ENCODE assay signal across 7 mouse cellular contexts in the genomic region with DNA sequence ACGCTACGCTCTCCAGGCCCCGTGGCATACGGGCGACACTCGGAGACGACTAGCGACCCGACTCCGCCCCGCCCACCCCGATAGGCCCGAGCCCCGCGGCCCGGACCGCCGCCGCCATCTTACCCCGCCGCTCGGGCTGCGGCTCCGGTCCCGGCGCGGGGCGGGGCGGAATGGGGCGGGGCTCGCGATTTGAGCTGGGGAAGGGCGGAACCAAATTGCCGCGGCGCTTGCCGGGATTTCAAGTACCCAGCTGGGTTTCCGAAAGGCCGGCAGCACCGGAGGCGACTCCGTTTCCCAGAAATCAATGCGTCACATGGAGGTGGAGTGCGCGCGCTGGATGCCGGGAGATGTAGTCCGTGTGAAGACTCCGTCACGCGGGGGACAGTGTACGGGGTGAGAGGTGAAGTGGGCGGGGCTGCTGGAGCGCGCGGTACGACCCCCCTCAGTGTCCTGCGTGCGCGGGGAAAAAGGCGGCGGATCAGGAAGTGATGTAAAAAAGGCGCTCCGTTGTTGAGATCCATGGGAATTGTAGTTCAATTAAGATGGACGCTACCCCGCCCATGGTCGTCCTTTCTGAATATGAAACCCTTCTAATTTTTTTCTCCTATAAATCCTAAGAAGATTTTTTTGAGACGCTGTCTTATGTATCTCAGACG. TPM values are rescaled to one million over a fixed set of nuclear protein-coding genes. Genes with fewer than 3 reads are reported as not detected.
DNase-seq lines count a peak whose midpoint lies in the region; ATAC-seq lines count a peak whose summit lies in the region.

A gene (minus strand): TSS at position 407 of the 656 bp plus-strand sequence.

- no peaks in the 10 kb centered on the region for H3K9me3 ChIP-seq in embryonic facial prominence, embryonic 12.5 days
- H3K9me3 ChIP-seq in limb, embryonic 11.5 days (ENCODE audit: control insufficient read depth, low read length) = no peaks in the 10 kb centered on the region
- H3K9me3 ChIP-seq in midbrain, embryonic 14.5 days (ENCODE audit: control insufficient read depth, low read length) = no peaks in the 10 kb centered on the region

- peaks cover 26% of the 10 kb centered on the region for H3K36me3 ChIP-seq in embryonic facial prominence, embryonic 12.5 days
- peaks cover 14% of the 10 kb centered on the region; the same call in 1 of the 2 replicates for H3K36me3 ChIP-seq in limb, embryonic 11.5 days (ENCODE audit: control insufficient read depth, insufficient read depth, low read length)
- peaks cover 19% of the 10 kb centered on the region for H3K36me3 ChIP-seq in midbrain, embryonic 14.5 days (ENCODE audit: control insufficient read depth, insufficient read depth, low read length)

- peak within 1 kb of the TSS; percentile 92 for H3K4me3 ChIP-seq in embryonic facial prominence, embryonic 12.5 days
- H3K4me3 ChIP-seq in limb, embryonic 11.5 days (ENCODE audit: low read depth, low read length) = peak within 1 kb of the TSS; percentile 93
- peak within 1 kb of the TSS; percentile 66 for H3K4me3 ChIP-seq in midbrain, embryonic 14.5 days (replicated peaks; ENCODE audit: low read depth, low read length)

- H3K27ac ChIP-seq in embryonic facial prominence, embryonic 12.5 days = peak within 1 kb of the TSS; percentile 93
- peak within 1 kb of the TSS; percentile 66 for H3K27ac ChIP-seq in limb, embryonic 11.5 days (replicated peaks; ENCODE audit: low read depth, low read length)
- peak within 1 kb of the TSS; percentile 81 for H3K27ac ChIP-seq in midbrain, embryonic 14.5 days (replicated peaks; ENCODE audit: low read depth, low read length)

- peak; percentile 86 for ATAC-seq in embryonic facial prominence, embryonic 12.5 days (ENCODE audit: insufficient number of reproducible peaks, insufficient read depth, low FRiP score, low TSS enrichment)
- peak; percentile 89 for ATAC-seq in limb, embryonic 11.5 days (ENCODE audit: insufficient number of reproducible peaks, low FRiP score, low TSS enrichment, low read depth)
- peak; percentile 96 for ATAC-seq in midbrain, embryonic 14.5 days (ENCODE audit: low FRiP score, low TSS enrichment)

- H3K4me1 ChIP-seq in embryonic facial prominence, embryonic 12.5 days = peaks cover 22% of the 10 kb centered on the region
- peaks cover 9% of the 10 kb centered on the region for H3K4me1 ChIP-seq in limb, embryonic 11.5 days (ENCODE audit: control insufficient read depth, insufficient read depth, low read length)
- peaks cover 24% of the 10 kb centered on the region for H3K4me1 ChIP-seq in midbrain, embryonic 14.5 days (ENCODE audit: control insufficient read depth, insufficient read depth, low read length)

- H3K4me2 ChIP-seq in embryonic facial prominence, embryonic 12.5 days (replicated peaks) = peak within 1 kb of the TSS; percentile 74
- H3K4me2 ChIP-seq in limb, embryonic 11.5 days (ENCODE audit: low read depth, severe bottlenecking) = peak within 1 kb of the TSS; percentile 89
- H3K4me2 ChIP-seq in midbrain, embryonic 14.5 days (ENCODE audit: low read length) = peak within 1 kb of the TSS; percentile 81

- under 1% methylated on average over 69 of the region's 69 CpGs for WGBS in embryonic facial prominence, embryonic 12.5 days
- WGBS in limb, embryonic 11.5 days = under 1% methylated on average over 49 of the region's 69 CpGs
- WGBS in midbrain, embryonic 14.5 days = under 1% methylated on average over 69 of the region's 69 CpGs

- peak; percentile 98 for DNase-seq in adrenal gland, postnatal 25 days
- peak; percentile 100 for DNase-seq in heart, adult 11 months
- peak; percentile 99 for DNase-seq in kidney, adult 18-20 months
- DNase-seq in limb, embryonic 11.5 days (ENCODE audit: low spot score) = peak; percentile 100
- peak; percentile 100 for DNase-seq in midbrain, embryonic 14.5 days
- peak; percentile 98 to 99 for DNase-seq in spleen, adult 18-20 months

- peaks cover 2% of the 10 kb centered on the region; the same call in 1 of the 2 replicates for H3K27me3 ChIP-seq in embryonic facial prominence, embryonic 12.5 days
- no peaks in the 10 kb centered on the region for H3K27me3 ChIP-seq in limb, embryonic 11.5 days (ENCODE audit: control insufficient read depth, insufficient read depth, low read length)
- no peaks in the 10 kb centered on the region for H3K27me3 ChIP-seq in midbrain, embryonic 14.5 days (ENCODE audit: control insufficient read depth, insufficient read depth, low read length)

- peak within 1 kb of the TSS; percentile 96 for H3K9ac ChIP-seq in embryonic facial prominence, embryonic 12.5 days
- H3K9ac ChIP-seq in limb, embryonic 11.5 days (ENCODE audit: low read length) = peak within 1 kb of the TSS; percentile 98
- H3K9ac ChIP-seq in midbrain, embryonic 14.5 days (replicated peaks; ENCODE audit: low read length) = peak within 1 kb of the TSS; percentile 82

RNA-seq across cellular contexts. Expression of the gene that starts here (rescaled TPM):
- total RNA-seq in adrenal gland, postnatal 25 days (2021) = 86.4 and 99.4 TPM in 2 replicates
- polyA plus RNA-seq in embryonic facial prominence, embryonic 12.5 days (2016; fragmentation: Nextera tagmentation; extraction: Ambion mirVana) = 43.8 and 47.7 TPM in 2 replicates
- 52.0 and 60.3 TPM in 2 replicates for polyA plus RNA-seq in limb, embryonic 11.5 days (2014; fragmentation: Nextera tagmentation; extraction: Ambion mirVana)
- polyA plus RNA-seq in midbrain, embryonic 14.5 days (2014; fragmentation: Nextera tagmentation; extraction: Ambion mirVana) = 60.6 and 61.2 TPM in 2 replicates

Comparison
In these comparisons a context has a peak if more than half of its experiments do, and no peak if none do; other contexts are left out.
1. Peak in every context shown above with its lines: DNase-seq, ATAC-seq, H3K4me3 ChIP-seq and H3K27ac ChIP-seq.